Mouse (Mus musculus) adrenal gland, postnatal 14 days (tissue): ENCODE measurements at regions not wholly inside any gene's neighbourhood (a gene's known extent, or its start where the extent isn't known, plus 50 kb on each side); places are given as distances from the start of the nearest gene placed in this dataset.
A peak's percentile ranks its signal among the peaks of the same experiment; 100 is the strongest.

ENCODE experiments used
- DNase-seq: peaks from one replicate; pipeline ENCODE4 v3.0.0; 2021; ENCODE audit warnings: mixed read lengths

DNA sequence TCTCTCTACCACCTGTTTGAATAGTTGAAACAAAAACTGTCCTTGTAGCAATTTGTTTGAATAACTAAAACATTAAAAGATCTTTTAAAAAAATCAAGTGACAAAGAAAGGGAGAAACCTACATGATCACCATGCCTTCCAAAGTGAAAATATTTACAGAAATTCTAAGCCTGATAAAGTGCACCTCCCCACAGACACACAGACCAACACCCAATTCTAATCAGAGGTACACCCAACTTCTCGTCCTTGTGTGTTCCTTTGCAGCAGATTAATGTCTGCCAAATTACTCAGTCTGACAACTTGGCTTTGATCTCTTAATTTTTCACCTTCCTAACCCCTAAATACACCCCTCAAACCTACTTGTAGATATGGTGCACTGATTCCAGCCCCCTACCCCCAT lies 719.1 kb downstream of the Epm2a start:
- DNase-seq = no peak

DNA sequence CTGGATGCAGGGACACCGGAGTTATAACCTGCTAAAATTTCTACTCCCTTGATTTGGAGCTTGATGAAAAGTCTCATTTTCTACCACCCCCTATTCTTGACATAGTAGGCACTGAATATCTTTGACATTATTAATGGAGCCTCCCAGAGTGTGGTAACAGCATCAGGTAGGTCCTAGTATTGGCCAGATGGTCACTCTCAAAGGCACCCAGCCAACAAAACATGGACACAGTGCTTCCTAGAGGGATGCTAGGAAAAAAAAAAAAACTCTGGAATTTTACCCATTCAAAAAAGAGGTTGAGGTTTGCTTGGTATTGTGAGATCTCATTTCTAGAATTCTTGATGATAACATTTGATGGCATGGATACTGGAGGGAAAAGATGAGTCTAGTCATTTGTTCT lies 740.8 kb downstream of the Epm2a start:
- no peak for DNase-seq

DNA sequence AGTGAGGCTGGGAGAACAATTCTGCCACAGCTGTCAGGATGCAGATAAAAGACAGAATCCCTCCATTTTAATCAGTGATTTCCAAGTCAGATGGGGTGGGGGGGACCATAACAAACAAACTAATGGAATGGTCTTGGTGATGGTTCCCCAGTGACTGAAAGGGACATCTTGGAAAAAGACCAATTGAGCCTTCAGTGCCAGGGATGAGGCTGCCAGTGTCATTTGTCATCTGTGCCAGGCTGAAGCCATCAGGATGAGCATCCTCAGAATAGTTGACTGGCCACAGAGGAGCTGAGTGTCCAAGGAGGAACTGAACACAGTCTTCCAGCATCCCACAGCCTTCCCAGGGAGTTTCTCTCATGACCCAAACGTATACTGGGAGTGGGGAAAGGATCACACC lies 749.3 kb downstream of the Epm2a start:
- no peak for DNase-seq

DNA sequence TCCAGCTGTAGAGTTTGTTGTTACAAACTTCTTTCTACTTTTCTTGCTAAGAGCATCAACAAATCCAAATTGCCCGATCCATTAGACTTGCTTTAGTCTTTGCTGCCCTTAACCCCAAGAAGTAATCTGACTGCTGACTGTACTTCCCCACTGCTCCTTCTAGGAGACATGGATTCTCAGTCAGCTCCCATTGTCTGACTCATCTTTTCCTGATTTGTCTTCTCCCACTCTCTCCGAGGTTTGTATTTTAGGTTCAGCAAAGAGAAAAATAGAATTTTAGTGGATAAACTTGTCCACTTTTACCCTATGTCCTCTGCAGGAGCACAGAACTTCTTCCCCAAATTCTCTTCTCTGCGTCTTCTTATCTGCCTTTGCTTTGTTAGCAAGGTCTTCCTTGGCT lies 753.5 kb downstream of the Epm2a start:
- DNase-seq = no peak

DNA sequence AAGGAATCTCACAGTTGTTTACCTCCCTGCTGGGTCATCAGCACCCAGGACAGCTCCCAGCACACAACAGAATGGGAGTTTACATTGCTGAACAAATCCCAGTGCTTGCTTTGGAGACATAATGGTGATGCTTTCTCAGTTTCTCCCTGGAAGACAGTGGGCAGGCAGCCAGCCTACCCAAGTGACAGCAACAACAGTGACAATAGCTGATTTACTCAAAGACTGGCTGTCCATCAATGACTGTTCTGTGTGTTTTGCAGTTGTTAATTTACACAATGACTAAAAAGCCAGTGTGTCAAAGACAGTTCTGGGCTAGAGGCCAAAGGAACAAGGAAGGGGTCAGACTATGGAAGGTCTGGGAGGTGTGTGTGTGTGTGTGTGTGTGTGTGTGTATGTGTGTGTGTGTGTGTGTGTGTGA lies 762.2 kb downstream of the Utrn start:
- DNase-seq = peak; percentile 67

DNA sequence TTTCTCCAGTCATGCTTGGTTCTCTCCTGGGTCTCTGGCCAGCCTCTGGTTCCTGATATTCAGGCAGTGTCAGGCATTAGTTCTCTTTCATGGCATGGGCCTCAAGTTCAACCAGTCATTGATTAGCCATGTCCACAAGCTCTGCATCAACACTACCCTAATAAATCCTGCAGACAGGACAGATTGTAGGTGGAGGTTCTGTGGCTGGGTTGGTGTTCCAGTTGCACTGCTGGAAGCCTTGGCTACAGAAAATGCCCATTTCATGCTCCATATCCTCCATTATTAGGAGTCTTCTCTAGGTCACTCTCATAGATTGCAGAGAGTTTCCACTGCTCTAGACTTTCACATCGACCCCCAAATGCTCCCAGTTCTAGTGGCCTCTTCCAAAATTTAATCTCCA lies 757.4 kb downstream of the Utrn start:
- DNase-seq = no peak

DNA sequence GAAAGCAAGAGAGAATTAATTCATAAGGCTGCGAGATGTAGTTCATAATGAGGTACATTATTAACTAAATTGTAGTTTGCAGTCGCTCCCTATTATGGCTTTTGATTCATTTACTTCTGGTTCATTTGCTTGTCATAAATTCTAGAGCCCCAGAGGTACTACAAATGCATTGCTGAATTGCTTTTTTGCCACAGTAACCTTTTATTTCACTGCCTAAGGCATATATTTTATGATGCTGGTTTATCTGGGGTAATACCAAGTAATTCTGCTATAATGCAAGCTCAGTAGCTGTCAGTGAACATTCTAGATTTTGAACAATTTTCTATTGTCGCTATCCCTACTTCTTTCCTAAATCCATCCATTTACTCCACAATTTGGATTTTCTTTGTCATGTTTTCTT lies 753.4 kb downstream of the Utrn start:
- DNase-seq = no peak

DNA sequence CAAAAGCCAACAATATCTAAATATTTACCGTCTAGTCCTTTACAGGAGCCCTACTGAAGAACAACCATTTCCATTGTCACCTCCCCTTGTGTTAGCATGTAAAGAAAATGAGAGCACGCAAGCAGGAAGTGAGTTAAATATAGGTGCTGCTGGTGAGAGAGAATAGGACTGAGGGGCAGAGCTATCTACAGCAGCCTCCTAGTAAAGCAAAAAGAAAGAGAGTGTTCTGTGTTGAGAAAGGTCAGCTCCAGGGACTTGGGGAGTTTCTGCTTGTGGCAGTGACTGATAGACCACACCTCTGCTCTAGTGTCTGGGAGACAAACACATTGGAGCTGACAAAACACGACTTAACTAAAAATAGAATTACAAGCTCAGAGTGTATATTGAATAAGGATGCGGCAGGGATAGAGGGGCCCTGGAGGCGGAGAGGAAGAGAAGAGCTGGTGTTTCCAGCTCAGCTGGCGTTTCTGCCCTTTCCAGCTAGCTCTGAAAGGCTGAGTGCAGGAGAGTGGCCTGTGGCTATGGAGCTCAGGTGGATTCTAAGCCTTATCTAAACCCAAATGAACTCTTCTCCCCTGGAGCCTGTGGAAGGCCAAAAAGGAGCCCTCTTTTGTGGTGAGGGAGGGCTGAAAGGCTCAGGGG lies 752.4 kb downstream of the Utrn start:
- no peak for DNase-seq

DNA sequence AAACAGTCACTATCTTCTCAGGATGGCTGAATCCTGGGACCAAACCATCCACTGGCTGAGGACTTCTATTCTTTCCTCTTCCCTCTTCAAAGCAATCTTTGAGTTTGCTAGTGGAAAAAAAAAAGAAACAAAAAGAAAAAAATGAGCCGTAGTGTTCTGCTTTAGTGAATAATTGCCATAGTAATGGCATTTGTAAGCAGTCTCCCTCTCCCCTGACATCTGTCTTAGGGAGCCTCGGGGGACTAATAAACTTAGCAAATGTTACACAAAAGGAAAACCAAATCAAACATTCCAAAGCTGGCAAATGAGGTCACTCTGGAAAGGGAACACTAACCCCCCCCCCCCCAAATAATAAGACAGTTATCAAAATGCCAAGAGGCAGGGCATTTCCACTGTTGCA lies 744.9 kb downstream of the Utrn start:
- DNase-seq = no peak

DNA sequence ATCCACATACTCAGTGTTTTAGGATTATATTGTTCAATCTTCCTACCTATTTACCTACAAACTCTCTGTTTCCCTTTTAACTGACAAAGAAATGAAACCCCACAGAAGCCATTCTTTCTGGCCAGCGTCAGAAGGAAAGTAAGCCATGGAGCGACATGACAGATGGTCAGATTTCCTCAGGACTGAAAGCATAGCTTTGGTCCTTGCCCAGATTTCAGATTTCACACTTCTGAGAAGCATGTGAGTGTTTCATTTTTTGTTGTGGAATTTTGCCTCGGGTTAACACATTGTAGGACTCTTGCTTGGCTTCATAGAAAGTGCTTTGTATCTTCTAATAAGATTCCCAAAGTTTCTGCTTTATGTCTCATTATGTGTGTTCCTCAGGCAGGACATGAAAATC lies 739.7 kb downstream of the Utrn start:
- no peak for DNase-seq

DNA sequence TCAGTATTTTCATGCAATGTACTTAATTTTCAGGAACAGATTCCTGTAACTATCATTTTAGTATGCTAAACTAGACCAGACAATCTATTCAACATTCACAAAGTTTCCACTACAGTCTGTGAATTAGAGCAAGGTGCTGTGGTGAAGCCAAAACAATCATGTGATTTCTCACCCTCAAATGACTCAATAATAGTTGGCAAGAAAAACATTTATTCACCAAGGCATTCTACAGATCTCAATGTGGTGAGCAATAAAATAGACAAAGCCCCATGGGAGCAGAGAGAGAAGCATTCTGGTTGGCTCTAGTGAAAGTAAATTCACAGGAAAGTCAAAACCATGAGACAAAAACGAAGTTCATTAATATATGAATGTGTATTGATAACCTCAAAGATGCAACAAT lies 724.5 kb downstream of the Utrn start:
- no peak for DNase-seq

DNA sequence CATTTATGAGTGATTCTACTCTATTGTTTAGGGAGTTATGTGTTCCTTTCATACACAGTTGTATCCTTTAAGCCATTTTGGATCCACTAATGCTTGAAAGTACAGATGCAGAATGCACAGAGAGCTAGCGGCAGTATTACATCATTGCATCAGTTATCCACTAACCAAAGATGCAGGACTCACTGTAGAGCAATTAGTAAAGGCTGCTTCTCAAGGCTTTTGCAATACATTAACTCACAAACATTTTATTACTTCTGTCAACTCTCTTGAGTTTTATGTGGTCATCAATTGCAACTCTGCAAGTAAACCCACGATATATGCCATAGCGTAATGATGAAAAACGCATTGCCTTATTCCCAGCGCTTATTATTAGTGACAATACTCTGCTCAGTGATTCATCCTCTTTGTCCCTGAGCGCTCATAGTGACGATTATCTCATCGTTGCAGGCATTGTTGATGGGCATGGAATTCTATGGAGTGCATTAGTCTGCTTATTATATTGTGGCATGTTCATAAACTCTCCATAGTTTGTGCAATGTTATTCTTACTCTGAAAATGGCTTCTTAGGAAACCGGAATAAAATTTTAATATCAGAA lies 722.1 kb downstream of the Utrn start:
- no peak for DNase-seq

DNA sequence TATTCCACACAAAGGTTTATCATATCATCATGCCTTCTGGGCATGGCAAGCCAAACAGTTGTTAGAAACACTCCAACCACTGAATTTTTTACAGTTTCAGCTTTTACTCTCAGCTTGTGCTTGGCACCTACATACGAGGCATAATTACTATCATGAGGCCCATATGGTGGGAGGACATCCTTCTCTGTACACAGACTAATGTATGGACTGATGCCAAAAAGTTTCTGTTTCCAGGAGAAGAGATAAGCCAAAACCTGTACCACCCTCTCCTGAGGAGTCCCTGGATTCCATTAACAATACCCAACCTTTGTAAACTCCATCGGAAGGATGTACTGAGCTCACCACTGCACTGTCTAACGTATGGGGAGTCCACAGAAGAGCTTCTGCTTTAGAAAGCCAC lies 698.9 kb downstream of the Utrn start:
- DNase-seq = no peak

DNA sequence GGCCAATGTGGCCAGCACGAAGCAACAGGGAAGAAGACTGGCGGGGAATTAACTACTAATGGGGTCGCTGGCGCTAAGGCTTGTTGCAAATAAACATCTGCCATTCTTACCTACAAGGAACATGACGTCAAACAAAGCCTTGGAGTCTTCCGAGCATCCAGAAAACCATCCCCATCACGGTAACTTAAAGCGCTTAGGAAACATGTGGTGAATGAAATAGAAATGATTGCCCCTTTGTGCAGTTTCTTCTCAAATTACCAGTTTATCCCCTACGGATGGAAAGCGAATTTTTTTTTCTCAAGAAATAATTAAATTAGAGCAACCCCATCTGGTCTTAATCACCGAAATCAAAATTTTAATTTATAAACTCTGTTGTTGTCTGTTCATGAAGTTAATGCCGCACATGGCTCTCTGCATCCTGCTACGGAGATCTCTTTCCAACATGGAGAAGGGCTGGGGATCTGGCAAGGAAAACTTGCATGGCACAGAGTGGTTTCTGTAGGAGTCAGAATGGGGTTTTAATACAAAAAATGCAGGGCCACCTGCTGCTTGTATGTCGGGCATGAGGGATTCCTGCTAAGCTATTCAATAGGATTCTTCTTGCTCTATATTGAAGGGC lies 694.9 kb downstream of the Utrn start:
- no peak for DNase-seq

DNA sequence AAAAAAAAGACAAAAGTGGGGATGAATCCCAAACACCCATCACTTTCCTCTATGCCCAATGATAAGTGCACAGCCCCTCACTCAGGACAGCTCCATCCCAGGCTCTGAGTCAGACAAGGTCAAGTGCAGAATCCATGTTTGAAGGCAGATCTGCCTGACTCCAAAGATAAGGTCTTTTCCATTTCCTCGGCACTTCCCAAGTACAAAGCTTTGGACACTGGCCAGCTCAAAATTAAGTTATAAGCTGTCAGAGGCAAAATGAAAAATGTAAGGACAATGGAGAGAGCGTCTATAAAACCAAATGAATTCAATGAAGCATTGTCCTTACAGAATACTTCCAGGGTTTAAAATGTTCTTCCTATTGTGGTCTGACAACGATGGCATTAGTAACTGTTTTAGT lies 694.0 kb downstream of the Utrn start:
- DNase-seq = no peak

DNA sequence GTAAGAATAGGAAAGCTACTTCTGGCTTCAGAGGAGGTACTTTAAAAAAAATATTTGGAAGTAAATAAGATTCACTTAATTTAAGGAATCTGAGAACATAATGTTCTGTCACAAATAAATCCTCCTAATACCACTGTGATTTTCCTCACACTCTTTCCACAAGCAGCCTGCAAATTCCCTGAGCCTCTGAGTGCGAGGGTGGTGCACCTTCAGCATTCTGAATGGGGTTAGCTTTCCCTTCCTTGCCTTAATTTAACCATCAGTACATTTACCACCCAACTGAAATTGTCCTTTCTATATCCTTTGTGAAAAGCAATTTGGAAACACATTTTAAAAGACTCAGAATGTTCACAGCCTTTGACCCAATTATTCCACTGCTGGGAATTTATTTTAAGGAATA lies 691.7 kb downstream of the Utrn start:
- no peak for DNase-seq

DNA sequence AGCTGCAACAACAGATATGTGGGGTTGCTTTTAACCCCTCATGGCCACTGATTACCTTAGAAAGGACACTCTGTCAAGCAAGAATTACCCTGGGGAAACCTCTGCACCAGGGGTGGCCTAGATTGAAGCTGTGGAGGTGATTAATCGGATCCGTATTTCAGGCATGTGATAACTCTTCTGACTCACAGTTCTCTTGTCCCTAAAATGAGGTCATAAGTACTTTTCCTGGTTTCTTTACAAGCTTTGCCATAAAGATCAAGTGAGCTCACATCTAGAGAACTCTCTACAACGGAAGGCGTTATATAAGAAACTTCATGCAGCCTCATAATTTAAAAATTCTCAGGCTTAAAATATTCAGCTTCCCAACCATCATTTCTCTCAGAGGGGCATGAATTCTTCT lies 688.2 kb downstream of the Utrn start:
- DNase-seq = peak; percentile 22

DNA sequence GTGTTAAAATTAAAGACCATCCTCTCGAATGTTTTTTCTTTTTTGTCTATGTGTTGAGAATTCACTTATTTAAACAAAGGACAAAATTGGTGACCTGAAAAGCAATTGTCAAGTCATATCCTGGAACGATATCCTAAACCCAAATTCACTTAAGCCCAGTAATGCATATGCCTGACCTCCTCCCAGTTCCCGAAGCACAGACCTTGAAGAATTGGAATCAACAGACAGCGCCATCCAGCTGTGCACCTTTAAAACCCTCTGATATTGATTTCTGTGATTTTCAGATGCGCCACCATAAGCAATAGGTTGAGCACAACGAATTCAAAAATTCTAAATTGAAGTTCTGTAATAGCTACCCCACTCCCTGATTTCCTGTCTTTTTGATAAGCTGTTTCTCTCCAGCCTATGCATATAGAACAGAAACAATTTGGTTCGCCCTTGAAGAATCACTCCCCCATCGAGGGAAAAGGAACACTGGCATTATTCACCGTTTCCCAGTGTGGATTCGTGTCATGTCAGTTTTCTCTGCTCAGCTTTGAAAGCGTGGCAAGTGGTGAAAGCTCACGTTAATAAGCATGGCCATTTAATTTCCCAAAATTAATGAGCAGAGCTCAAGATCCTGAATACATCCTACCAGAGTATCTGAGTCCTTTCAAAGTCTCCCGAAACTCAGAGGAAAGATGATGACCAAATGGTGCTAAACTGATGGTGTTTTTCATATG lies 682.1 kb downstream of the Utrn start:
- DNase-seq = no peak

DNA sequence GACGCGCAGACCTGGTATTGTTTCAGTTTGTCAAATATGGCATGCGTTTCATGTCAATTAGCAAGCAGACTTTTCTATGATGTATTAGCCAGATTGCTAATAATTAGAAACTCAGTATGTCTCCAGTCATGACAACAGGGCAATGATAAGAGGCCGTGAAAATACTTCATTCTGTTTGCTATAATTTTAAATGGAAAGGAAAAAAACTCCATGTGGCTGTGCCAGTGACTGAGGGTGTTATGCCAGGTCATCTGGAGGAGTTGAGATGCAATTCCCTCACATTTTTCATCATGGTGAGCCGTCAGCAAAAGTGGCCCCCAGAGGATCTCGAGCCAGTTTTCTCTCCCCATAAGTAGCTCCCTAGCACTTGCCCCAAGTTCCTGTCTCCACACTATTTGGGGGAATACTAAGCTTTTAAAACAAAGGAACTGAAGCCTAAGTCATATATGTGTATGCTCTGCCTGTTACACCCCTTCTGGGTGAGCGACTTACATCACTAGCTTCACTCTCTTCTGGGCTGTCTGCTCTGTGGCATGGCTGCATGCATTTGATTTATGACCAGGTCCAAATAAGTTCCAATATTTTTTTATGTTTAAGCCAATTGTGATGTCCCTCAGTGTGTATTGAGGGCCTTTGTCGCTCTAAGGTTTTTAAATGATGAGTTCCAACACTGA lies 681.4 kb downstream of the Utrn start:
- DNase-seq = no peak

DNA sequence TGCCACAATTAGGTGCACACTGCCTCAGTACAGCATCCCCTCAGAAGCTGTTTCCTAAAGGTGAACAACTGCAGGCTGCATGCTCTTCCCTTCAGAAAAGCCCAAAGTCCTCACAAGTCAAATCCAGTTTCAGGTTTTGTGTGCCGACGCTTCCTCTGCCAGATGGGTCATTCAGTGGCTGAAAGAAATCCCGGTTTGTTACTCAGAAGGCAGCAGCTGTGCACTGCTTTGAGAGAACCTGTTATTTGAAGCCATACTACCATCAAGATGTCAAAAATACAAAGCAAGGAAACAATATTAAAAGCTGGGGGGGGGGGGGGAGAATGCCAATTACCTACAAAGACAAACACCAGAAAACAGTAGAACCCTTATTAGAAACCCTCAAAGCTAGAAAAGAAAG lies 678.7 kb downstream of the Utrn start:
- DNase-seq = no peak

DNA sequence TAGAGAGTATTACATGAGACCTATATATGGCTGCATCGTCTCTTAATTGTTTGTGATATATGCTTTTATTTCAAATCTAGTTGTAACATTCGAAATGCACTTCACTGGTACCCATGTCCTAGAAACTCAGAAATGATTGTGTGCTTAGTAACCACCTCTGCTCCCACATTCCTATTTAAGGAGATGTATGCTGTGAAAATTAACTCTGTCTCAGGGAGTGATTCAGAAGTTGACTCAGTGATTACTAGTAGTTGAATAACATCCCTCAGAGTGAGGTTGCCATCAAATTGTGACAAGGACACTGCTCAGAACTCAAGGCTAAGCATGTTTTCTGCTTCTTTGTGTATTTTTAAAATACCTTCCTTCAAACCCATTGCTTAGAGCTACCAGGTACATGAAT lies 661.9 kb downstream of the Utrn start:
- DNase-seq = no peak

DNA sequence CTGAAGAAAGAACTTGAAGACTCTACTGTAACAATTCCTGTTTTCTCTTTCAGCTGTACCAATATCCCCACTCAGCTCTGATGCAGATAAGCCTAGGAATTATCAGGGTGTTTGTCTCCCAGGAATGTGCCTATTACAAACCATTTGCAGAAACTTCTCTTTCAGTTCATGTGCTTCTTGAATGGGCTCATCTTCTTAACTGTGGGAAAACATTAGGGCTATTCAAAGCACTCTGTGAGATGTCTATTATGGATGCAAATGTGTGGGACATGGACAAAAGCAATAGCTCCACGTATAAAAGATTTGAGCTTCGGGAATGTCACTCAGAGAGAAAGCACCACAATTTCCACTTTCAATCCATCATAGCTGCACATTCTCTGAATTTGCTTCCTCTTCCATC lies 659.0 kb downstream of the Utrn start:
- DNase-seq = no peak

DNA sequence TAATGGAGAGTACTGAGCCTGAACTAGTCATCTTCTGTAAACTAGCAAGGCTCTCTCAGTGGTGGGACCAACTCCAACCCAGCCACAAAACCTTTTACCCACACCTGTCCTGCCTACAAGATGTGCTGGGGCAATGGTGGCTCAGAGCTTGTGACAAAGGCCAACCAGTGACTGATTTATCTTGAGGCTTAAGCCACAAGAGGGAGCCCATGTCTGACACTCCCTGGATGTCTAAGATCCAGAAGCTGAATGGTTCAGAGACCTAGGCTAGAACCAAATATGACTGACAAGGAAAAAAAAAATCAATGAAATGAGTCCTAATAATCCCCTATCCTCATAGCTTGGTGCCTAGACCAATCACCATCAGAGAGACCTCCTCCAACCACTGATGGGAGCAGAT lies 650.3 kb downstream of the Utrn start:
- DNase-seq = peak; percentile 32
